Mouse (Mus musculus) heart, embryonic 14.5 days (tissue): ENCODE results near the gene Supt20. TPM values are rescaled to one million over a fixed set of nuclear protein-coding genes. Genes with fewer than 3 reads are reported as not detected.
"Not testable (repeated sequence)": the region's sequence is repeated elsewhere in the genome, so short reads cannot be mapped to it uniquely, and the experiment has no call there.

Experiments
- ATAC-seq: fragments of 200-750 bp; cut with Nextera tagmentation; 2 replicates; pipeline ENCODE4 v1.8.0; 2017; ENCODE audit warnings: low read depth, moderate TSS enrichment; ENCODE audit not compliant: insufficient number of reproducible peaks, insufficient read depth, low FRiP score
- H3K27ac ChIP-seq, 2 experiments: fragments of 200-500 bp in 1 of 2; fragments of 300-500 bp in 1 of 2; sonication (generic) in 1 of 2; replicated peaks in 1 of 2; 2 replicates each; pipeline ENCODE4 v1.5.1; 2012 to 2014; ENCODE audit warnings: low read depth in 2 of 2, low read length in 2 of 2, control low read depth in 1 of 2, mild to moderate bottlenecking in 1 of 2, mixed read lengths in 1 of 2; ENCODE audit not compliant: control insufficient read depth in 1 of 2, insufficient read depth in 1 of 2
- H3K27me3 ChIP-seq: fragments of 300-500 bp; sonication (generic); 2 replicates; pipeline ENCODE4 v1.6.1; 2014; ENCODE audit warnings: mild to moderate bottlenecking, low read length, control low read depth; ENCODE audit not compliant: control insufficient read depth, insufficient read depth
- H3K36me3 ChIP-seq: fragments of 300-500 bp; sonication (generic); 2 replicates; pipeline ENCODE4 v1.6.1; 2014; ENCODE audit warnings: mild to moderate bottlenecking, control low read depth, low read length, mixed read lengths; ENCODE audit not compliant: control insufficient read depth, insufficient read depth
- H3K4me1 ChIP-seq, 2 experiments: fragments of 200-500 bp in 1 of 2; fragments of 300-500 bp in 1 of 2; sonication (generic) in 1 of 2; 2 replicates each; pipeline ENCODE4 v1.6.1; 2012 to 2014; ENCODE audit warnings: low read length in 2 of 2, control low read depth in 1 of 2, mixed read lengths in 1 of 2; ENCODE audit not compliant: control insufficient read depth in 2 of 2, insufficient read depth in 2 of 2
- H3K4me2 ChIP-seq: fragments of 300-500 bp; sonication (generic); 2 replicates; pipeline ENCODE4 v1.6.1; 2014; ENCODE audit warnings: mild to moderate bottlenecking, low read length
- H3K4me3 ChIP-seq, 2 experiments: fragments of 200-500 bp in 1 of 2; fragments of 300-500 bp in 1 of 2; sonication (generic) in 1 of 2; 2 replicates each; pipeline ENCODE4 v1.5.1; 2012 to 2014; ENCODE audit warnings: low read length in 2 of 2, mild to moderate bottlenecking in 2 of 2, control low read depth in 1 of 2, low read depth in 1 of 2, moderate library complexity in 1 of 2; ENCODE audit not compliant: control insufficient read depth in 1 of 2, insufficient read depth in 1 of 2
- H3K9ac ChIP-seq: fragments of 300-500 bp; sonication (generic); 2 replicates; pipeline ENCODE4 v1.6.1; 2014; ENCODE audit warnings: mild to moderate bottlenecking, low read length
- H3K9me3 ChIP-seq: fragments of 300-500 bp; sonication (generic); 2 replicates; pipeline ENCODE4 v1.6.1; 2016; ENCODE audit warnings: low read length, control low read depth; ENCODE audit not compliant: control insufficient read depth
- WGBS: fragments of 180-500 bp; shearing (Covaris S2); extraction: QIAGEN DNeasy Blood & Tissue Kit; methylation state at CpG from one replicate; pipeline ENCODE4 v1.1.7; 2014; 5-methylcytosine and 5-hydroxymethylcytosine counted together
- polyA plus RNA-seq: library from polyadenylated mRNA; unstranded; fragments of >200 nt; fragmentation: Nextera tagmentation; extraction: Ambion mirVana; gene quantifications from 2 replicates; pipeline ENCODE4 v1.2.1, GENCODE M21; 2014

Supt20 gene
- polyA plus RNA-seq, 1 experiment from 2014 or later: 67.6 TPM

DNA sequence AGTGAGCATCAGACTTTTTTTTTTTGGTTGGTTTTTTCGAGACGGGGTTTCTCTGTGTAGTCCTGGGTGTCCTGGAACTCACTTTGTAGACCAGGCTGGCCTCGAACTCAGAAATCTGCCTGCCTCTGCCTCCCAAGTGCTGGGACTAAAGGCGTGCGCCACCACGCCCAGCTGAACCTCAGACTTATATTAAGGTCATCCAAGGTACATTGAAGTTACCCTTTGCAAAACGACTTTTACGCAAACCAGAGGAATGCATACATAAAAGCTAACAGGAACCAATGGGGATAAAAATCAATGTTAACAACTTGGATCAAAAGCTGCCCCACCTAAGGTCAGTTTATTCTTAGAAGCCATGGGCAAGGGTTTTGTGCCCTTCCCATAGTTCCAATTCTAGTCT lies 11.5 kb downstream of the Supt20 start:
- H3K27me3 ChIP-seq, H3K4me1 ChIP-seq, H3K4me2 ChIP-seq, H3K27ac ChIP-seq, H3K9me3 ChIP-seq, H3K4me3 ChIP-seq, H3K9ac ChIP-seq, ATAC-seq: not testable (repeated sequence)
- H3K36me3 ChIP-seq: peaks cover 92% of the 10 kb centered on the region
- 95% methylated on average over 8 of the region's 8 CpGs for WGBS

DNA sequence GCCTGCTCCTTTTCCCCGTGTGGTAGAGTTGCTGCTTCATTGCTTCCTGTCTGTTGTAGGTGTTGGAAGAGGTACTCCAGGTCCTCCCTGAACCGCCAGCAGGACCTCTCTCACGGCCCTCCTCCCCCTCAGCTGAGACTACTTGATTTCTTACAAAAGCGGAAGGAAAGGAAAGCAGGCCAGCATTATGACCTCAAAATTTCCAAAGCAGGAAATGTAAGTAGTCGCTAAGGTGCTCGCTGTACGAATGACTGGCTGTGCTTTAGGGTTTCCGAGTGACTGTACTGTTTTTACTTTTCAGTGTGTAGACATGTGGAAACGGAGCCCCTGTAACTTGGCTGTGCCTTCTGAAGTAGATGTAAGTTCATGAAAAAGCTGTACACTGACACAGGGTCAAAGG lies 16.4 kb downstream of the Supt20 start:
- 62% methylated on average over 9 of the region's 9 CpGs for WGBS
- Histone ChIP-seq H3K4me1 (no peaks in the 10 kb centered on the region), H3K4me3 (no peak overlapping the region), H3K9me3 (no peaks in the 10 kb centered on the region), H3K27me3 (no peaks in the 10 kb centered on the region), H3K4me2 (no peak overlapping the region), H3K36me3 (peaks cover 94% of the 10 kb centered on the region), H3K27ac (peak overlapping the region; percentile 12 to 44; a peak in 3 of 4 replicates), H3K9ac (no peak overlapping the region)
- ATAC-seq: no peak

DNA sequence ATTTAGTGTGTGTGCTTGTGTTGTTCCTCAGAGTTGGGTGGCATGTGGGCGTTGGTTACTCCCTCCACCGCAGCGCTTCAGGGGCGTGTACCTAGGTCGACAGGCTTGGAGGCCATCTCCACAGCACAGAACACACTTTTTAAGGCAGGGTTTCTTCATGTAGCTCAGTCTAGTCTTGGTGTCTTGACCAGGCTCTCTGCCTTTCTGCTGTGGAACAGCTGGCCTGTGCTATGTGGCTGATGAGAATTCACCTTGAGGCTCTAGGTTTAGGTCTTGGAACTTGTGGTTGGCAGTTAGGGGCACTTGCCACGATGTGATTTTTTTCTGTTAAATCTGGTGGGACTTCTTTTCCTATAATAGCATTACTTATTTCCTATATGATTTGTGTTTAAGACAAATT lies 21.6 kb downstream of the Supt20 start, which contains the start of gene Gm21958:
Gm21958 (minus strand) TSS at position 101 of the 400 bp plus-strand sequence.
- H3K4me3 ChIP-seq: no peak within 1 kb of the TSS
- H3K27ac ChIP-seq: no peak within 1 kb of the TSS
- H3K4me2 ChIP-seq: no peak within 1 kb of the TSS
- no peak within 1 kb of the TSS for H3K9ac ChIP-seq
- H3K9me3 ChIP-seq: no peaks in the 10 kb centered on the region
- WGBS: 87% methylated on average over 6 of the region's 6 CpGs
- H3K4me1 ChIP-seq: no peaks in the 10 kb centered on the region
- no peaks in the 10 kb centered on the region for H3K27me3 ChIP-seq
- peaks cover 92% of the 10 kb centered on the region for H3K36me3 ChIP-seq
- no peak for ATAC-seq

DNA sequence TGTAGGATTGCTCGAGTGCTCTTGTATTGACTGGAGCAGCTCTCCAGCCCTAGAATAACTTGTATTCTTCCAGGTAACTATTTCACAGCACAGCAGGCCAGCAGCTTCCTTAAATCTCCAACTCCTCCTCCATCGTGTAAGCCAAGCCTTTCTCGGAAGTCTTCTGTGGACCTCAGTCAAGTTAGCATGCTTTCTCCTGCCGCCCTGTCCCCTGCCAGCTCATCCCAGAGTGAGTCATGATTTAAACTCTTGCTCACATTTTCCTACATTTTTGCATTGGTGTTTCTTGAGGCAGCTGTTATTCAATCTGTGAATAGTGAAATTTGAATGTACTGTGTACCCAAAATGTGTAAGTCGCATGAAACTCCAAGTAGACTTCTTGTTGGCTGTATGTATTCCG lies 22.9 kb downstream of the Supt20 start:
- Histone ChIP-seq H3K4me2 (no peak overlapping the region), H3K27me3 (no peaks in the 10 kb centered on the region), H3K4me1 (no peaks in the 10 kb centered on the region), H3K4me3 (no peak overlapping the region), H3K27ac (no peak overlapping the region), H3K36me3 (peaks cover 88% of the 10 kb centered on the region), H3K9me3 (no peaks in the 10 kb centered on the region), H3K9ac (no peak overlapping the region)
- ATAC-seq: no peak
- WGBS: 88% methylated on average over 6 of the region's 6 CpGs

DNA sequence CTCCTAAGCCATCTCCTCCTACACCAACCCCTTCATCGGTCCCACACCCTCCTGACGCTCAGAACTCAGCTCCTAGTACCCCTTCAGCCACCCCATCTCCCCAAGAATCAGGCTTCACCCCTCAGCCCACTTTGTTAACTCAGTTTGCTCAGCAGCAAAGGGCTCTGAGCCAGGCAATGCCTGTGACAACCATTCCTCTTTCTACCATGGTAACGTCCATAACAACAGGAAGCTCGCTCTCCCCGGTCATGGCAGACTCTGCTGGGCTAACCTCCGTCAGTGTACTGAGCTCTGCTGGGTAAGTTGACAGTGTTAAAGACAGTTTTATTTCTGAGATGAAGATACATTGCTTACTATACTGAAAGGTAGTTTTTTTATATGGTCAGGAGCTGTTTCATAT lies 24.7 kb downstream of the Supt20 start:
- Histone ChIP-seq H3K36me3 (peaks cover 88% of the 10 kb centered on the region), H3K9me3 (no peaks in the 10 kb centered on the region), H3K4me2 (no peak overlapping the region), H3K4me3 (no peak overlapping the region), H3K9ac (no peak overlapping the region), H3K27ac (no peak overlapping the region), H3K27me3 (no peaks in the 10 kb centered on the region), H3K4me1 (no peaks in the 10 kb centered on the region)
- 78% methylated on average over 6 of the region's 6 CpGs for WGBS
- ATAC-seq: no peak

- Histone ChIP-seq H3K4me3 (no peak overlapping the region), H3K4me2 (no peak overlapping the region), H3K4me1 (no peaks in the 10 kb centered on the region), H3K9ac (no peak overlapping the region), H3K27ac (no peak overlapping the region), H3K9me3 (no peaks in the 10 kb centered on the region), H3K27me3 (no peaks in the 10 kb centered on the region), H3K36me3 (peaks cover 94% of the 10 kb centered on the region)
- ATAC-seq: no peak; the same call in 1 of the 2 replicates
- WGBS: 75% methylated on average over 3 of the region's 3 CpGs
These were observed 26.3 kb downstream of the Supt20 start for GRCm38 (mm10) chr3:54718947-54719346.

GRCm38 (mm10) chr3:54723741-54724500 lies 31.3 kb downstream of the Supt20 start:
- no peaks in the 10 kb centered on the region for H3K27me3 ChIP-seq
- no peaks in the 10 kb centered on the region for H3K9me3 ChIP-seq
- H3K4me1 ChIP-seq: no peaks in the 10 kb centered on the region
- no peak for ATAC-seq
- no peak overlapping the region for H3K27ac ChIP-seq
- 88% methylated on average over 10 of the region's 10 CpGs for WGBS
- peaks cover 85% of the 10 kb centered on the region for H3K36me3 ChIP-seq
- H3K4me2 ChIP-seq: no peak overlapping the region
- H3K9ac ChIP-seq: no peak overlapping the region
- H3K4me3 ChIP-seq: no peak overlapping the region

DNA sequence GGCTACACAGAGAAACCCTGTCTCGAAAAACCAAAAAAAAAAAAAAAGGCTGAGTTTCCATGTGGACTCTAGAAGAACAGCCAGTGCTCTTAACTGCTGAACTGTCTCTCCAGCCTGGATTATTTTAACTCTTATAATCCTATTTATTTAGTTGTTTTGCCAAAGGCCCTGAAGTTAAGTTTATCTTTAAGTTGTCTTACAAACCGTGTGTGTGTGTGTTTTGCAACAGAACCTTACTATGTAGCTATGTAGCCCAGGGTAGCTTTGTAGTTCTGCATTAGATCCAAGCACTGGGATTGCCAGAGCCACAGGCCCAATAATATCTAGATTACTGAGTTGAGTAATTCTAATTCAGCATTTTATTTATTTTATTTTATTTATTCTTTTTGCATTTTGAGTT lies 32.7 kb downstream of the Supt20 start:
- Histone ChIP-seq H3K4me1 (no peaks in the 10 kb centered on the region), H3K9ac (no peak overlapping the region), H3K4me3 (no peak overlapping the region), H3K9me3 (no peaks in the 10 kb centered on the region), H3K27ac (no peak overlapping the region), H3K36me3 (peaks cover 89% of the 10 kb centered on the region), H3K4me2 (no peak overlapping the region), H3K27me3 (no peaks in the 10 kb centered on the region)
- ATAC-seq: no peak
- 75% methylated on average over 2 of the region's 2 CpGs for WGBS
